Mouse (Mus musculus) liver, embryonic 16.5 days (tissue): ENCODE measurements at regions not wholly inside any gene's neighbourhood (a gene's known extent, or its start where the extent isn't known, plus 50 kb on each side); places are given as distances from the start of the nearest gene placed in this dataset.

Experiments
- ATAC-seq: fragments of 200-750 bp; cut with Nextera tagmentation; 2 replicates; pipeline ENCODE4 v1.8.0; 2017; ENCODE audit warnings: low read depth, mild to moderate bottlenecking, moderate number of reproducible peaks, moderate library complexity
- H3K27ac ChIP-seq: fragments of 300-500 bp; sonication (generic); 2 replicates; pipeline ENCODE4 v1.5.1; 2014; ENCODE audit warnings: mild to moderate bottlenecking, low read length
- H3K27me3 ChIP-seq: fragments of 300-500 bp; sonication (generic); 2 replicates; pipeline ENCODE4 v1.6.1; 2014; ENCODE audit warnings: low read depth, low read length, mixed read lengths; ENCODE audit not compliant: control insufficient read depth, insufficient read depth
- H3K36me3 ChIP-seq: fragments of 300-500 bp; sonication (generic); 2 replicates; pipeline ENCODE4 v1.6.1; 2014; ENCODE audit warnings: mild to moderate bottlenecking; ENCODE audit not compliant: control insufficient read depth, insufficient read depth
- H3K4me1 ChIP-seq: fragments of 300-500 bp; sonication (generic); 2 replicates; pipeline ENCODE4 v1.6.1; 2014; ENCODE audit warnings: low read depth, low read length, mixed read lengths; ENCODE audit not compliant: control insufficient read depth
- H3K4me2 ChIP-seq: fragments of 300-500 bp; sonication (generic); 2 replicates; pipeline ENCODE4 v1.6.1; 2014; ENCODE audit warnings: low read depth, low read length, mixed read lengths
- H3K4me3 ChIP-seq: fragments of 300-500 bp; sonication (generic); 2 replicates; pipeline ENCODE4 v1.5.1; 2014; ENCODE audit warnings: low read depth, mild to moderate bottlenecking, low read length
- H3K9ac ChIP-seq: fragments of 300-500 bp; sonication (generic); 2 replicates; pipeline ENCODE4 v1.6.1; 2014; ENCODE audit warnings: low read depth, low read length
- H3K9me3 ChIP-seq: fragments of 300-500 bp; sonication (generic); replicated peaks from 2 replicates; pipeline ENCODE4 v1.6.1; 2016; ENCODE audit warnings: low read length; ENCODE audit not compliant: control insufficient read depth
- WGBS: fragments of 180-500 bp; shearing (Covaris S2); extraction: QIAGEN DNeasy Blood & Tissue Kit; methylation state at CpG from one replicate; pipeline ENCODE4 v1.1.7; 2014; ENCODE audit not compliant: insufficient replicate concordance; 5-methylcytosine and 5-hydroxymethylcytosine counted together

- no peaks in the 10 kb centered on the region for H3K36me3 ChIP-seq
- ATAC-seq = no peak
- H3K4me3 ChIP-seq = no peak overlapping the region
- H3K27me3 ChIP-seq = no peaks in the 10 kb centered on the region
- H3K9ac ChIP-seq = no peak overlapping the region
- 46% methylated on average over 7 of the region's 7 CpGs for WGBS
- no peak overlapping the region for H3K4me2 ChIP-seq
- H3K4me1 ChIP-seq = no peaks in the 10 kb centered on the region
- no peak overlapping the region for H3K27ac ChIP-seq
- H3K9me3 ChIP-seq = no peaks in the 10 kb centered on the region
Observed at GRCm38 (mm10) chr15:56278622-56279301, 1198.7 kb downstream of the Slc22a22 start.

GRCm38 (mm10) chr15:56278006-56278405 lies 1199.4 kb downstream of the Slc22a22 start:
- no peaks in the 10 kb centered on the region for H3K4me1 ChIP-seq
- no peaks in the 10 kb centered on the region for H3K9me3 ChIP-seq
- no peak overlapping the region for H3K27ac ChIP-seq
- WGBS = 56% methylated on average over 3 of the region's 3 CpGs
- no peaks in the 10 kb centered on the region for H3K27me3 ChIP-seq
- H3K9ac ChIP-seq = no peak overlapping the region
- no peaks in the 10 kb centered on the region for H3K36me3 ChIP-seq
- H3K4me2 ChIP-seq = no peak overlapping the region
- H3K4me3 ChIP-seq = no peak overlapping the region
- ATAC-seq = no peak

- WGBS = 39% methylated on average over 1 of the region's 1 CpGs
- Histone ChIP-seq H3K9me3 (no peaks in the 10 kb centered on the region), H3K4me3 (no peak overlapping the region), H3K27me3 (no peaks in the 10 kb centered on the region), H3K27ac (no peak overlapping the region), H3K9ac (no peak overlapping the region), H3K4me1 (no peaks in the 10 kb centered on the region), H3K4me2 (no peak overlapping the region), H3K36me3 (no peaks in the 10 kb centered on the region)
- no peak for ATAC-seq
Observed at GRCm38 (mm10) chr15:56248731-56249130, 1228.7 kb downstream of the Slc22a22 start.

GRCm38 (mm10) chr15:56244004-56244735 lies 1233.3 kb downstream of the Slc22a22 start:
- no peak for ATAC-seq

DNA sequence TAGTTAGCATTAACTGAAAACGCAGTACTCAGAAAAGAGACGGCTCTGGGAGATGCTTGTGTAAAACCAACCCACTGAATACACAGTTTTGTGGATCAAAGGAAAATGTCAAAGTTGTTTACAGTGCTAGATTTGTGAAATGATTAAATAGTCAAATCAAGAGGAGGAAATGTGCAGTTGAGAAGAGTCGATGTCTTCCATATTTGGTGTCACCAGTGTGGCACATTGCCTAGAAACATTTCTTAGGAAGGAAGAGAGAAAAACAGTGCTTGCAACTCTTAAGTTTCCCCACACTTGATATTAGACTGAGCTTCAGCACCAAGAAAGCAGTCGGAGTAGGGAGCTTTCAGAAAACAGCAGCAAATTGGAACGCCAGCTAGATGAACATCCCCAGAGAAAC lies 1274.9 kb downstream of the Slc22a22 start:
- no peak overlapping the region for H3K9ac ChIP-seq
- H3K4me2 ChIP-seq = no peak overlapping the region
- no peaks in the 10 kb centered on the region for H3K9me3 ChIP-seq
- no peak overlapping the region for H3K27ac ChIP-seq
- H3K27me3 ChIP-seq = no peaks in the 10 kb centered on the region
- H3K4me1 ChIP-seq = no peaks in the 10 kb centered on the region
- no peak for ATAC-seq
- WGBS = 58% methylated on average over 5 of the region's 5 CpGs
- no peaks in the 10 kb centered on the region for H3K36me3 ChIP-seq
- no peak overlapping the region for H3K4me3 ChIP-seq

More at GRCm38 (mm10) chr15:56244004-56244735, 1233.3 kb downstream of the Slc22a22 start:
- Histone ChIP-seq H3K4me1 (no peaks in the 10 kb centered on the region), H3K9ac (no peak overlapping the region), H3K4me3 (no peak overlapping the region), H3K27me3 (no peaks in the 10 kb centered on the region), H3K36me3 (no peaks in the 10 kb centered on the region), H3K9me3 (no peaks in the 10 kb centered on the region), H3K4me2 (no peak overlapping the region), H3K27ac (no peak overlapping the region)
- 46% methylated on average over 8 of the region's 9 CpGs for WGBS

DNA sequence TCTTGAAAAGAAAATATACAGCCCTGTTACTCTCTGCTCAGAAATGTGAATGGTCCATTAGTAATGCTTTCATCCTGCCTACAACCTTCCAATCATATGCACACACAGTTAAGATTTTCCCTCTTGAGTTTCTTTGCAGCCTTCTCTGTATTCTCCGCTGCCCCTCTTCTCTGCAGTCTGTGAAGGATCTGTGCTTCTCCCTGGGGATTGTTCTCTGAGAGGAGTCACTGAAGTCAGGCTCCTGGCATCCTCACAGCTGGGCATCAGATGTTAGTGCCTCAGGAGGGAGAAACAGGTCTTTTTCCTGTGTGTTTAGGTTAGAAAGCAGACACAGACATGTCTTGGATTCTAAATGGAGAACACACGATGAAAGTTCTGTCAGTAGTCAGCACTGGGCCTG lies 1278.1 kb downstream of the Slc22a22 start:
- Histone ChIP-seq H3K9me3 (no peaks in the 10 kb centered on the region), H3K4me1 (no peaks in the 10 kb centered on the region), H3K9ac (no peak overlapping the region), H3K27me3 (no peaks in the 10 kb centered on the region), H3K27ac (no peak overlapping the region), H3K4me3 (no peak overlapping the region), H3K4me2 (no peak overlapping the region), H3K36me3 (no peaks in the 10 kb centered on the region)
- no peak for ATAC-seq
- 48% methylated on average over 2 of the region's 2 CpGs for WGBS

- WGBS = 7% methylated on average over 1 of the region's 1 CpGs
- Histone ChIP-seq H3K4me3 (no peak overlapping the region), H3K27me3 (no peaks in the 10 kb centered on the region), H3K4me2 (no peak overlapping the region), H3K36me3 (no peaks in the 10 kb centered on the region), H3K9me3 (no peaks in the 10 kb centered on the region), H3K9ac (no peak overlapping the region), H3K27ac (no peak overlapping the region), H3K4me1 (no peaks in the 10 kb centered on the region)
- no peak for ATAC-seq
Observed at GRCm38 (mm10) chr15:56197425-56198201, 1279.8 kb downstream of the Slc22a22 start.

DNA sequence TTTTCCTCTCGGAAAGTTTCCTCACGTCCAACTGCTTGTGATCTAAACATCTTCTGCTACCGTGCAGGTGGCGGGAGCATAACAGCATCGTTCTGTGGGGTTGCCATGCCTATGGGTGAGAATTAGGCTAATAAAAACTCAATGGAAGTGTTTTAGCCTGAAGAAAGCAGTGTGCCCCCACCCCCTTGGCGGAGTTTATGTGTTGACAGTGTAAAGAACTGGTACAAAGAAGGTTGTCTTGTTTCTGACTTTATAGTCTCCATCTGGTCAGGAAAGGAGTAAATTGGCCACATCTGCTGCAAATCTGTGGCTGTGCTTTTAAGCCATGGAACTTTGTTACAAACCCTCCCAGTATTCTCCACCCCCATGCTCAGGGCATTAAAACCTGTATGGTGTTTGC lies 1311.2 kb downstream of the Slc22a22 start:
- H3K27ac ChIP-seq = no peak overlapping the region
- no peaks in the 10 kb centered on the region for H3K4me1 ChIP-seq
- WGBS = 42% methylated on average over 6 of the region's 6 CpGs
- no peak overlapping the region for H3K9ac ChIP-seq
- H3K4me3 ChIP-seq = no peak overlapping the region
- no peak for ATAC-seq
- no peaks in the 10 kb centered on the region for H3K9me3 ChIP-seq
- H3K27me3 ChIP-seq = no peaks in the 10 kb centered on the region
- H3K36me3 ChIP-seq = no peaks in the 10 kb centered on the region
- H3K4me2 ChIP-seq = no peak overlapping the region

GRCm38 (mm10) chr15:56158726-56159125 lies 1318.7 kb downstream of the Slc22a22 start:
- WGBS = 42% methylated on average over 2 of the region's 2 CpGs
- no peak overlapping the region for H3K9ac ChIP-seq
- no peaks in the 10 kb centered on the region for H3K36me3 ChIP-seq

More at GRCm38 (mm10) chr15:56158726-56159125, 1318.7 kb downstream of the Slc22a22 start:
- H3K9me3 ChIP-seq = no peaks in the 10 kb centered on the region
- H3K27ac ChIP-seq = no peak overlapping the region
- H3K4me1 ChIP-seq = no peaks in the 10 kb centered on the region
- H3K4me2 ChIP-seq = no peak overlapping the region
- H3K27me3 ChIP-seq = no peaks in the 10 kb centered on the region
- no peak overlapping the region for H3K4me3 ChIP-seq
- no peak for ATAC-seq
